Mouse (Mus musculus): ENCODE results near the gene Ppp2r2d. TPM values are rescaled to one million over a fixed set of nuclear protein-coding genes. Genes with fewer than 3 reads are reported as not detected.

The Ppp2r2d gene
- polyA plus RNA-seq, 1 experiment: 29.0 TPM

- 98% methylated on average over 2 of the region's 2 CpGs for WGBS
- 0 out of 2 replicates have a peak, but pooled peaks cover 4% of the 10 kb centered on the region for H3K36me3 ChIP-seq (ENCODE audit: control insufficient read depth, insufficient read depth, low read length)
- H3K27me3 ChIP-seq (ENCODE audit: control insufficient read depth, insufficient read depth, low read length): no peaks in the 10 kb centered on the region
- H3K27ac ChIP-seq (ENCODE audit: control insufficient read depth, insufficient read depth, low read length): no peak overlapping the region
- H3K4me3 ChIP-seq (ENCODE audit: control insufficient read depth, insufficient read depth, low read length): no peak overlapping the region
- TF ChIP-seq CTCF (IDR thresholded peaks at IDR 0.05; ENCODE audit: borderline replicate concordance, control insufficient read depth, extremely low read depth, insufficient read depth, low read length, poor library complexity) (no peak), POLR2A (IDR thresholded peaks at IDR 0.05; ENCODE audit: control insufficient read depth, extremely low read depth, insufficient read depth, low read length, poor library complexity) (no peak)
- DNase-seq: no peak
- H3K4me1 ChIP-seq (replicated peaks; ENCODE audit: control insufficient read depth, insufficient read depth, low read length): no peaks in the 10 kb centered on the region
These were observed 8.3 kb downstream of the Ppp2r2d start for GRCm38 (mm10) chr7:138854201-138854600.

GRCm38 (mm10) chr7:138856670-138857069, 10.8 kb downstream of the Ppp2r2d start:
- WGBS: 82% methylated on average over 2 of the region's 2 CpGs
- DNase-seq: no peak
- H3K27ac ChIP-seq (ENCODE audit: control insufficient read depth, insufficient read depth, low read length): no peak overlapping the region
- 0 out of 2 replicates have a peak, but pooled peaks cover 4% of the 10 kb centered on the region for H3K36me3 ChIP-seq (ENCODE audit: control insufficient read depth, insufficient read depth, low read length)
- no peaks in the 10 kb centered on the region for H3K27me3 ChIP-seq (ENCODE audit: control insufficient read depth, insufficient read depth, low read length)
- H3K4me1 ChIP-seq (replicated peaks; ENCODE audit: control insufficient read depth, insufficient read depth, low read length): no peaks in the 10 kb centered on the region
- H3K4me3 ChIP-seq (ENCODE audit: control insufficient read depth, insufficient read depth, low read length): no peak overlapping the region
- TF ChIP-seq CTCF (IDR thresholded peaks at IDR 0.05; ENCODE audit: borderline replicate concordance, control insufficient read depth, extremely low read depth, insufficient read depth, low read length, poor library complexity) (no peak), POLR2A (IDR thresholded peaks at IDR 0.05; ENCODE audit: control insufficient read depth, extremely low read depth, insufficient read depth, low read length, poor library complexity) (no peak)

GRCm38 (mm10) chr7:138863950-138864572, 18.2 kb downstream of the Ppp2r2d start:
- Histone ChIP-seq H3K4me1 (replicated peaks; ENCODE audit: control insufficient read depth, insufficient read depth, low read length) (no peaks in the 10 kb centered on the region), H3K4me3 (ENCODE audit: control insufficient read depth, insufficient read depth, low read length) (no peak overlapping the region), H3K27ac (ENCODE audit: control insufficient read depth, insufficient read depth, low read length) (no peak overlapping the region), H3K27me3 (ENCODE audit: control insufficient read depth, insufficient read depth, low read length) (no peaks in the 10 kb centered on the region), H3K36me3 (ENCODE audit: control insufficient read depth, insufficient read depth, low read length) (peaks cover 4% of the 10 kb centered on the region)
- DNase-seq: no peak
- 95% methylated on average over 3 of the region's 3 CpGs for WGBS
- no peak for TF ChIP-seq POLR2A (IDR thresholded peaks at IDR 0.05; ENCODE audit: control insufficient read depth, extremely low read depth, insufficient read depth, low read length, poor library complexity)
- TF ChIP-seq CTCF (IDR thresholded peaks at IDR 0.05; ENCODE audit: borderline replicate concordance, control insufficient read depth, extremely low read depth, insufficient read depth, low read length, poor library complexity): no peak

GRCm38 (mm10) chr7:138864776-138865175, 18.9 kb downstream of the Ppp2r2d start:
- TF ChIP-seq CTCF (IDR thresholded peaks at IDR 0.05; ENCODE audit: borderline replicate concordance, control insufficient read depth, extremely low read depth, insufficient read depth, low read length, poor library complexity) (no peak), POLR2A (IDR thresholded peaks at IDR 0.05; ENCODE audit: control insufficient read depth, extremely low read depth, insufficient read depth, low read length, poor library complexity) (no peak)
- no peak overlapping the region for H3K27ac ChIP-seq (ENCODE audit: control insufficient read depth, insufficient read depth, low read length)

GRCm38 (mm10) chr7:138867286-138867685, 21.4 kb downstream of the Ppp2r2d start:
- H3K36me3 ChIP-seq (ENCODE audit: control insufficient read depth, insufficient read depth, low read length): peaks cover 23% of the 10 kb centered on the region
- H3K27ac ChIP-seq (ENCODE audit: control insufficient read depth, insufficient read depth, low read length): no peak overlapping the region
- TF ChIP-seq POLR2A (IDR thresholded peaks at IDR 0.05; ENCODE audit: control insufficient read depth, extremely low read depth, insufficient read depth, low read length, poor library complexity): no peak
- TF ChIP-seq CTCF (IDR thresholded peaks at IDR 0.05; ENCODE audit: borderline replicate concordance, control insufficient read depth, extremely low read depth, insufficient read depth, low read length, poor library complexity): no peak
- DNase-seq: no peak
- no peak overlapping the region for H3K4me3 ChIP-seq (ENCODE audit: control insufficient read depth, insufficient read depth, low read length)
- no peaks in the 10 kb centered on the region for H3K27me3 ChIP-seq (ENCODE audit: control insufficient read depth, insufficient read depth, low read length)
- H3K4me1 ChIP-seq (replicated peaks; ENCODE audit: control insufficient read depth, insufficient read depth, low read length): no peaks in the 10 kb centered on the region
- 95% methylated on average over 6 of the region's 6 CpGs for WGBS

More at GRCm38 (mm10) chr7:138864776-138865175, 18.9 kb downstream of the Ppp2r2d start:
- Histone ChIP-seq H3K4me3 (ENCODE audit: control insufficient read depth, insufficient read depth, low read length) (no peak overlapping the region), H3K4me1 (replicated peaks; ENCODE audit: control insufficient read depth, insufficient read depth, low read length) (no peaks in the 10 kb centered on the region), H3K36me3 (ENCODE audit: control insufficient read depth, insufficient read depth, low read length) (peaks cover 9% of the 10 kb centered on the region), H3K27me3 (ENCODE audit: control insufficient read depth, insufficient read depth, low read length) (no peaks in the 10 kb centered on the region)
- WGBS: 95% methylated on average over 1 of the region's 1 CpGs
- no peak for DNase-seq

- Histone ChIP-seq H3K27me3 (ENCODE audit: control insufficient read depth, insufficient read depth, low read length) (no peaks in the 10 kb centered on the region), H3K4me1 (replicated peaks; ENCODE audit: control insufficient read depth, insufficient read depth, low read length) (no peaks in the 10 kb centered on the region), H3K27ac (ENCODE audit: control insufficient read depth, insufficient read depth, low read length) (no peak overlapping the region), H3K36me3 (ENCODE audit: control insufficient read depth, insufficient read depth, low read length) (peaks cover 31% of the 10 kb centered on the region), H3K4me3 (ENCODE audit: control insufficient read depth, insufficient read depth, low read length) (no peak overlapping the region)
- WGBS: 98% methylated on average over 4 of the region's 4 CpGs
- DNase-seq: no peak
- TF ChIP-seq CTCF (IDR thresholded peaks at IDR 0.05; ENCODE audit: borderline replicate concordance, control insufficient read depth, extremely low read depth, insufficient read depth, low read length, poor library complexity) (no peak), POLR2A (IDR thresholded peaks at IDR 0.05; ENCODE audit: control insufficient read depth, extremely low read depth, insufficient read depth, low read length, poor library complexity) (no peak)
These were observed 22.4 kb downstream of the Ppp2r2d start for GRCm38 (mm10) chr7:138868316-138868715.

Measured in thymus, adult 2 months (tissue).